Mouse (Mus musculus): ENCODE results near the gene Sox5. TPM values are rescaled to one million over a fixed set of nuclear protein-coding genes. Genes with fewer than 3 reads are reported as not detected.

Sox5 gene
- total and polyA plus RNA-seq, 2 experiments from 2014 or later: 2.1 to 3.2 TPM

- DNase-seq (ENCODE audit: low spot score): no peak
- Histone ChIP-seq H3K27ac (ENCODE audit: low read depth) (no peak overlapping the region), H3K36me3 (replicated peaks; ENCODE audit: control insufficient read depth, insufficient read depth, low read length) (no peaks in the 10 kb centered on the region), H3K4me1 (ENCODE audit: control insufficient read depth, insufficient read depth) (no peaks in the 10 kb centered on the region), H3K27me3 (ENCODE audit: control insufficient read depth, insufficient read depth, low read length) (no peaks in the 10 kb centered on the region), H3K4me2 (ENCODE audit: low read depth, low read length) (no peak overlapping the region), H3K9me3 (replicated peaks; ENCODE audit: control insufficient read depth, low read length) (no peaks in the 10 kb centered on the region), H3K9ac (replicated peaks; ENCODE audit: low read depth, low read length) (no peak overlapping the region), H3K4me3 (ENCODE audit: low read depth, low read length) (no peak overlapping the region)
- 93% methylated on average over 5 of the region's 5 CpGs for WGBS
- no peak for TF ChIP-seq EP300 (IDR thresholded peaks at IDR 0.05; ENCODE audit: low read depth)
- TF ChIP-seq CTCF (IDR thresholded peaks at IDR 0.05; ENCODE audit: low read depth): no peak
- no peak for ATAC-seq (ENCODE audit: insufficient read depth, low read depth)
Observed at GRCm38 (mm10) chr6:144498177-144498576, 283.6 kb downstream of the Sox5 start.

- no peak for ATAC-seq (ENCODE audit: insufficient read depth, low read depth)
- Histone ChIP-seq H3K4me3 (ENCODE audit: low read depth, low read length) (no peak overlapping the region), H3K9ac (replicated peaks; ENCODE audit: low read depth, low read length) (no peak overlapping the region), H3K9me3 (replicated peaks; ENCODE audit: control insufficient read depth, low read length) (peaks cover 7% of the 10 kb centered on the region), H3K36me3 (replicated peaks; ENCODE audit: control insufficient read depth, insufficient read depth, low read length) (no peaks in the 10 kb centered on the region), H3K4me1 (ENCODE audit: control insufficient read depth, insufficient read depth) (no peaks in the 10 kb centered on the region), H3K27me3 (ENCODE audit: control insufficient read depth, insufficient read depth, low read length) (no peaks in the 10 kb centered on the region), H3K4me2 (ENCODE audit: low read depth, low read length) (no peak overlapping the region), H3K27ac (ENCODE audit: low read depth) (no peak overlapping the region)
- TF ChIP-seq CTCF (IDR thresholded peaks at IDR 0.05; ENCODE audit: low read depth) (no peak), EP300 (IDR thresholded peaks at IDR 0.05; ENCODE audit: low read depth) (no peak)
- WGBS: 75% methylated on average over 11 of the region's 11 CpGs
- no peak for DNase-seq (ENCODE audit: low spot score)
Observed at GRCm38 (mm10) chr6:144491761-144492415, 289.9 kb downstream of the Sox5 start.

GRCm38 (mm10) chr6:144490896-144491295 lies 290.9 kb downstream of the Sox5 start:
- Histone ChIP-seq H3K36me3 (replicated peaks; ENCODE audit: control insufficient read depth, insufficient read depth, low read length) (no peaks in the 10 kb centered on the region), H3K4me3 (ENCODE audit: low read depth, low read length) (no peak overlapping the region), H3K4me2 (ENCODE audit: low read depth, low read length) (no peak overlapping the region), H3K4me1 (ENCODE audit: control insufficient read depth, insufficient read depth) (no peaks in the 10 kb centered on the region), H3K9me3 (replicated peaks; ENCODE audit: control insufficient read depth, low read length) (peaks cover 10% of the 10 kb centered on the region), H3K9ac (replicated peaks; ENCODE audit: low read depth, low read length) (no peak overlapping the region), H3K27ac (ENCODE audit: low read depth) (no peak overlapping the region), H3K27me3 (ENCODE audit: control insufficient read depth, insufficient read depth, low read length) (no peaks in the 10 kb centered on the region)
- DNase-seq (ENCODE audit: low spot score) (no peak), ATAC-seq (ENCODE audit: insufficient read depth, low read depth) (no peak)
- 93% methylated on average over 5 of the region's 5 CpGs for WGBS
- TF ChIP-seq CTCF (IDR thresholded peaks at IDR 0.05; ENCODE audit: low read depth): no peak
- TF ChIP-seq EP300 (IDR thresholded peaks at IDR 0.05; ENCODE audit: low read depth): no peak

GRCm38 (mm10) chr6:144485578-144485977 lies 296.2 kb downstream of the Sox5 start:
- H3K27ac ChIP-seq (ENCODE audit: low read depth): no peak overlapping the region
- 74% methylated on average over 6 of the region's 6 CpGs for WGBS
- no peak overlapping the region for H3K9ac ChIP-seq (replicated peaks; ENCODE audit: low read depth, low read length)
- no peak overlapping the region for H3K4me2 ChIP-seq (ENCODE audit: low read depth, low read length)
- no peaks in the 10 kb centered on the region for H3K4me1 ChIP-seq (ENCODE audit: control insufficient read depth, insufficient read depth)
- ATAC-seq (ENCODE audit: insufficient read depth, low read depth) (no peak), DNase-seq (ENCODE audit: low spot score) (no peak)
- no peaks in the 10 kb centered on the region for H3K36me3 ChIP-seq (replicated peaks; ENCODE audit: control insufficient read depth, insufficient read depth, low read length)
- no peaks in the 10 kb centered on the region for H3K27me3 ChIP-seq (ENCODE audit: control insufficient read depth, insufficient read depth, low read length)
- TF ChIP-seq EP300 (IDR thresholded peaks at IDR 0.05; ENCODE audit: low read depth) (no peak), CTCF (IDR thresholded peaks at IDR 0.05; ENCODE audit: low read depth) (no peak)
- no peak overlapping the region for H3K4me3 ChIP-seq (ENCODE audit: low read depth, low read length)
- H3K9me3 ChIP-seq (replicated peaks; ENCODE audit: control insufficient read depth, low read length): peaks cover 10% of the 10 kb centered on the region

- Histone ChIP-seq H3K27me3 (ENCODE audit: control insufficient read depth, insufficient read depth, low read length) (no peaks in the 10 kb centered on the region), H3K4me3 (ENCODE audit: low read depth, low read length) (no peak overlapping the region), H3K9me3 (replicated peaks; ENCODE audit: control insufficient read depth, low read length) (peaks cover 4% of the 10 kb centered on the region), H3K4me2 (ENCODE audit: low read depth, low read length) (no peak overlapping the region), H3K36me3 (replicated peaks; ENCODE audit: control insufficient read depth, insufficient read depth, low read length) (no peaks in the 10 kb centered on the region), H3K27ac (ENCODE audit: low read depth) (no peak overlapping the region), H3K4me1 (ENCODE audit: control insufficient read depth, insufficient read depth) (no peaks in the 10 kb centered on the region), H3K9ac (replicated peaks; ENCODE audit: low read depth, low read length) (no peak overlapping the region)
- TF ChIP-seq EP300 (IDR thresholded peaks at IDR 0.05; ENCODE audit: low read depth) (no peak), CTCF (IDR thresholded peaks at IDR 0.05; ENCODE audit: low read depth) (no peak)
- no peak for ATAC-seq (ENCODE audit: insufficient read depth, low read depth)
- WGBS: 81% methylated on average over 4 of the region's 4 CpGs
- no peak for DNase-seq (ENCODE audit: low spot score)
Observed at GRCm38 (mm10) chr6:144483166-144483565, 298.6 kb downstream of the Sox5 start.

Data from heart, postnatal 0 days (tissue).